Mouse (Mus musculus) cerebellum, adult 2 months (tissue): ENCODE measurements at regions not wholly inside any gene's neighbourhood (a gene's known extent, or its start where the extent isn't known, plus 50 kb on each side); places are given as distances from the start of the nearest gene placed in this dataset.

Source experiments
- DNase-seq, 2 experiments: peaks; one replicate each; pipeline ENCODE4 v3.0.0; 2021
- H3K27ac ChIP-seq: fragments of 200-500 bp; 2 replicates; pipeline ENCODE4 v1.5.1; 2012; ENCODE audit warnings: low read length, control low read depth, inconsistent platforms; ENCODE audit not compliant: insufficient read depth
- H3K27me3 ChIP-seq: fragments of 200-500 bp; 2 replicates; pipeline ENCODE4 v1.6.1; 2012; ENCODE audit warnings: inconsistent platforms, mild to moderate bottlenecking, low read length, moderate library complexity; ENCODE audit not compliant: control insufficient read depth, insufficient read depth
- H3K4me1 ChIP-seq: fragments of 200-500 bp; 2 replicates; pipeline ENCODE4 v1.6.1; 2011; ENCODE audit warnings: low read length; ENCODE audit not compliant: control insufficient read depth, insufficient read depth
- H3K4me3 ChIP-seq: fragments of 200-500 bp; replicated peaks from 2 replicates; pipeline ENCODE3; 2011; ENCODE audit warnings: mild to moderate bottlenecking, low read depth, low read length, control low read depth; ENCODE audit not compliant: insufficient read depth
- CTCF ChIP-seq: fragments of 200-500 bp; IDR thresholded peaks from 2 replicates; pipeline ENCODE4 v1.5.1; 2011; ENCODE audit warnings: low read depth, mild to moderate bottlenecking, control low read depth, low read length, moderate library complexity, borderline replicate concordance; ENCODE audit not compliant: insufficient read depth
- POLR2A ChIP-seq: fragments of 200-500 bp; IDR thresholded peaks from 2 replicates; pipeline ENCODE4 v1.6.1; 2011; ENCODE audit warnings: low read length, control low read depth, borderline replicate concordance; ENCODE audit not compliant: insufficient read depth
- WGBS: fragments of 180-500 bp; shearing (Covaris S2); methylation state at CpG from one replicate; pipeline ENCODE4 v1.1.7; 2018; 5-methylcytosine and 5-hydroxymethylcytosine counted together

DNA sequence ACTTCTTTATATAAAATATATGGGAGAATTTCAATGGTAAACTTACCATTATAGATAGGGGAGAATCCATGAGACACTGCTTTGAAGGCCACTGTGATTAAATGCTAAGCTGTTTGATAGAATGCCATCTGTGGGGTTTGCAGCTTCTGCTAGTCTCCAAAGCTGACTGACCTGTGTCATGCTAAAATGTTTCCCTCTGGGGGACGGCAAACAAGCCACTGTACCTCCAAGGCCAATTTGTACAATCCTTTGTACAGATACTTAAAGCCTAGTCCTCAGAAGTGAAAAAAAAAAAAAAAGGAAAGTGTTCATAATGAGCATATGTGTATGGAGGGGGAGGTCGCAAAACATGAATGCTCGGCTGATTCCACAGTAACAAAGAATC, 510.6 kb downstream of the Arl4a start:
- H3K27me3 ChIP-seq = no peaks in the 10 kb centered on the region
- 74% methylated on average over 3 of the region's 3 CpGs for WGBS
- no peak overlapping the region for H3K4me3 ChIP-seq
- no peaks in the 10 kb centered on the region for H3K4me1 ChIP-seq
- H3K27ac ChIP-seq = no peak overlapping the region
- TF ChIP-seq POLR2A (no peak), CTCF (no peak)
- DNase-seq = no peak

GRCm38 (mm10) chr12:39526535-39527215, 511.1 kb downstream of the Arl4a start:
- no peaks in the 10 kb centered on the region for H3K27me3 ChIP-seq
- 67% methylated on average over 6 of the region's 6 CpGs for WGBS
- TF ChIP-seq POLR2A (no peak), CTCF (no peak)
- H3K4me3 ChIP-seq = no peak overlapping the region
- no peak overlapping the region for H3K27ac ChIP-seq
- no peaks in the 10 kb centered on the region for H3K4me1 ChIP-seq
- DNase-seq = no peak

DNA sequence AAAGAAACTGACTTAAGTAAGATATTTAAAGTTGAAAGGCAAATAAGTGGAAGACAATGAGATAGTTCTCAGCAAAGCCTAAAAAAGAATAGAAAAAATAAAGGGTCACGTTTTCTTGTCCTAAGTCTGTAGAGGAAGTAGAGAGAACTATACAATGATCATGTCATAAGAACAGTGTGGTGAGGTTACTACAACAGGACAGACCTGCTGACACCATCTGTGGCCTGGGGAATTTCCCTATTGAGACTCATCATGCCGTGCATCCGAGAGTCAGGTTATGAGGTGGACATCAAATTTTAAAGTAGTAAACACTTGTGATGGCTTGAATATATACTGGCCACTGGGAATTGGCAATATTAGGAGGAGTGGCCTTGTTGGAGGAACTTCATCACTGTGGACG, 522.1 kb downstream of the Arl4a start:
- no peak for TF ChIP-seq POLR2A
- no peak for TF ChIP-seq CTCF
- whole genome bisulfite sequencing = 85% methylated on average over 4 of the region's 4 CpGs
- Histone ChIP-seq H3K27ac (no peak overlapping the region), H3K27me3 (no peaks in the 10 kb centered on the region), H3K4me3 (no peak overlapping the region), H3K4me1 (no peaks in the 10 kb centered on the region)
- no peak for DNase-seq

DNA sequence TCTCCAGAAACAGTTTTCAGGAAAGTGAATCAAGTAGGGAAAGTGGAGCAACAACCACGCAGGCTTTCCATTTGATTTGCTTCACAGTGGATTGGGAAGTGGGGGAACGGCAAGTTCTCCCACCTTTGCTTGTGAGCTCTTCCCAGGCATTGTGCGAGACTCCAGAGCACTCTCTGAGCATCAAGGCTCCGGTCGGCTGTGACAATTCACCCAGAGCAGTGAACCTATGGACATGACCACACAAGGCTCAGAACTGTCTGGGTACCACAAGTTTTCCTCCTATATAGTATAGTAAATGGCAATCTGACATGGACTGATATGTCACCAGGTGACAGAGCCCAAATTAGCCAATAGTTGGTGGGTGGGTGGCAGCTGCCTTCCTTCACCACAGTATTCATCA, 527.0 kb downstream of the Arl4a start:
- no peak for DNase-seq
- WGBS = 87% methylated on average over 5 of the region's 5 CpGs
- H3K27ac ChIP-seq = no peak overlapping the region
- no peaks in the 10 kb centered on the region for H3K27me3 ChIP-seq
- TF ChIP-seq POLR2A (no peak), CTCF (no peak)
- no peak overlapping the region for H3K4me3 ChIP-seq
- H3K4me1 ChIP-seq = no peaks in the 10 kb centered on the region

- no peak overlapping the region for H3K27ac ChIP-seq
- DNase-seq = peak; percentile 61 to 66
- 17% methylated on average over 13 of the region's 13 CpGs for WGBS
- H3K4me3 ChIP-seq = no peak overlapping the region
- H3K4me1 ChIP-seq = no peaks in the 10 kb centered on the region
- H3K27me3 ChIP-seq = no peaks in the 10 kb centered on the region
- TF ChIP-seq POLR2A (no peak), CTCF (peak; percentile 69; the same call in 1 of the 2 replicates)
Measured at GRCm38 (mm10) chr12:39510073-39510812, 527.6 kb downstream of the Arl4a start.

DNA sequence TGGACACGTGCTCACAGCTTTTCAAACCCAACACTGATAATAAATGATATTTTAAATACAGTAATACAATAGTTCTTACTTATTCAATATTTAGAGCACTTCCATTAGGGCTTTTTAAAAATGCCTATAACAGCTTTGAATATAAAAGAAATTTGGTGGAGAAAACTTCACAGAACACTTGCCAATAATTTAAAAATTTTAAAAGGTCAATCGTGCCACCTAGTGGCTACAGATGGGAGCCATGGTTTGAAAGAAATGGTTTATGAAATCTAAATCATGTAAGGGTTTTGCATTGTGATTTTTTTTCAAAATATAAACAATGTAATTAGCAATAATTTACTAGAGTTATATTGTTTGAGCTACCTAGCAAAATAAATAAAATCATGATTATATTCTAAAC, 541.6 kb downstream of the Arl4a start:
- Histone ChIP-seq H3K4me3 (no peak overlapping the region), H3K4me1 (peaks cover 7% of the 10 kb centered on the region; the same call in 1 of the 2 replicates), H3K27ac (no peak overlapping the region), H3K27me3 (no peaks in the 10 kb centered on the region)
- no peak for TF ChIP-seq CTCF
- no peak for TF ChIP-seq POLR2A
- WGBS = 46% methylated on average over 2 of the region's 2 CpGs
- DNase-seq = peak; percentile 30 to 49

DNA sequence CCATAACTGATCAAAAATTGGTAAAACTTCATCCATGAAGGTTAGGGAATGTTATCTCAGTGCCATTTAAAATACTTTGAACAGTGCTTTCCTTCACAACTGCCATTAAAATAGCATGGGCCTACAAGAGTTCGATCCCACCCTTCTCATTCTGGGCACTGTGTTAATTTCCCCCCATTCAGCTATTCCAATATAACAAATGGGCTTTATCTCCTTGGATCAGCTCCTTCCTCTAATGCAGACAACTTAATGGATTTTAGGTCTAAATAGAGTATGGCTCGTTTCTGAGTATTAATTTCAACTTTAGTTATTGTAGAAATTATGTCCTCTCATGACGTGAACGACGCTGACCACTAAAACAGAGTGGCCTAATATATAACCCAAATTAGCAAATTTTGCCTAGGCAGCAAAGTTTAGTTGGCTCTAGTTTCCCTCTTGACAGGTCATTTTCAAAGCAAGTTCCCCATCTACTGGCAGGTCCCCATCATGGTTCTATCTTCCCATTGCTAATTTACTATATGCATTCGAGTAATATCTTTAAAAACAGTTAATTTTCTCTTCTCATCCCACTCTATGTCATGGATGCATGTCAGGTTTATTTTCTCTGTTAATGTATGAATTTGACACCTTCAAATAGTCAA, 544.1 kb downstream of the Arl4a start:
- Histone ChIP-seq H3K27me3 (no peaks in the 10 kb centered on the region), H3K27ac (peak overlapping the region; percentile 32; the same call in 1 of the 2 replicates), H3K4me3 (no peak overlapping the region), H3K4me1 (peaks cover 7% of the 10 kb centered on the region; the same call in 1 of the 2 replicates)
- TF ChIP-seq POLR2A (no peak), CTCF (peak; percentile 39; the same call in 1 of the 2 replicates)
- 12% methylated on average over 6 of the region's 6 CpGs for WGBS
- DNase-seq = peak; percentile 54 to 78

DNA sequence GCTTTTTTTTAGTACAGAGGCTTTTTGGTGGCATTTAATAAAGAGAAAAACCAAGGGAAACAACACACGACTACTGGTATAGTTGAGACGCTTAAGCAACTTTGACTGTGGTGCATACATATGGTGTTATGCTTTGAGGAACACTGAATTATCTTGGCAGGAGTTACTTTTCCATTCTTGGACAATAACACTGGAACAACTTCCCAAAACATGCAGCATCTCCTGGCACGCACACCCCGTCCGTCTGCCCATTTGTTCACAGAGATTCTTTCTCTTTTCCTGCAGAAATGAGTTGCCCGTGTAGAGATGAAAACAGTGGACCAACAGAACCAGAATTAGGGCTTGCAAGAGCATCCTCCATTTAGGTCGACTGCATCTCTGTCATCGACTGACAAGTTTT, 544.7 kb downstream of the Arl4a start:
- Histone ChIP-seq H3K27me3 (no peaks in the 10 kb centered on the region), H3K27ac (peak overlapping the region; percentile 32; the same call in 1 of the 2 replicates), H3K4me1 (peaks cover 7% of the 10 kb centered on the region; the same call in 1 of the 2 replicates), H3K4me3 (no peak overlapping the region)
- DNase-seq = peak; percentile 82 to 91
- WGBS = 7% methylated on average over 8 of the region's 8 CpGs
- no peak for TF ChIP-seq CTCF
- TF ChIP-seq POLR2A = no peak
